Mouse (Mus musculus): Measurements from ENCODE around the gene Adgrv1.

DNA sequence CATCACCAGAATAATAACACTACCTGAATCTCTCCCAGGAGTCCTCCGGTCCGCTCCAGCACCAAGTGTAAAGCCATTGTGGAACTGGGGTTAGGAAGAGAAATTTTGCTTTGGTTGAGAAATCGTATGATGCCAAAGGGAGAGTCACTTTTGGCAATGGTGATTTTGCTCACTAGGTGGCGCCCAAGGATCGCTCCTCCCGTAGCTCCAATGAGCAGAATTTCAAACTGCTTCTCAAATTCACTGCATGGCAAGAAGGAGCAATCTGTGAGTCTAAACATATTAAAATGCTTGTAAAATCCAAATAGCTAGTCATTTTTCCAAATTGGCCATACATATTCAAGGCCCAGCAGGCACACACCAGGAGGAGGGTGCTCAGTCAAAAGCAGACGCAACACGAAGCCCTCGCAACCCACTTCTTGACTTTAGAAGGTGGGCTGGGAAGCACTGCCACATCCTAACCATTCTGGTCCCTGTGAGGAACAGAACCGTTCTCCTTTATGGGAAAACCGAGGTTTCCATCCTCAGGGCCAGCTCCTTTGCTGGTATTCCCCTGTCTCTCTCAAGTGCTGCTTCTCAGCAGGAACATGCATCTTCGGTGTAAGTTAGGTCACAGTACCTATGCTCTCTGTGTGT lies 193.4 kb downstream of the Adgrv1 start:
- TF ChIP-seq EP300 (optimal IDR thresholded peaks at IDR 0.05): no peak
- TF ChIP-seq CTCF (IDR thresholded peaks at IDR 0.05; ENCODE audit: low read depth): peak; percentile 97

All from stomach, postnatal 0 days (tissue).